Comparison of ENCODE assay signal across 22 mouse cellular contexts in genomic region chr4:149061432-149061718, GRCm38 (mm10). TPM values are rescaled to one million over a fixed set of nuclear protein-coding genes. Genes with fewer than 3 reads are reported as not detected.
A peak's percentile ranks its signal among the peaks of the same experiment; 100 is the strongest.
DNase-seq lines count a peak whose midpoint lies in the region; ATAC-seq and TF ChIP-seq lines count a peak whose summit lies in the region.
"Had no signal": no experiment of that assay in that cellular context is flagged by ENCODE, and none has a peak within 500 bp of the region (broad histone marks: within the 10 kb centered on the region; RNA-seq: fewer than 3 reads in every experiment).

No protein-coding gene starts in this region.

- TF ChIP-seq CTCF in forebrain, postnatal 0 days (IDR thresholded peaks at IDR 0.05; ENCODE audit: low read depth) = no peak

- H3K4me1 ChIP-seq in forebrain, postnatal 0 days (ENCODE audit: insufficient read depth) = 0 out of 2 replicates have a peak, but pooled peaks cover 2% of the 10 kb centered on the region
- peaks cover 41% of the 10 kb centered on the region for H3K4me1 ChIP-seq in forebrain, embryonic 16.5 days (replicated peaks; ENCODE audit: control insufficient read depth, insufficient read depth, low read length)
- H3K4me1 ChIP-seq in heart, embryonic 13.5 days = peaks cover 76% of the 10 kb centered on the region
- H3K4me1 ChIP-seq in kidney, embryonic 16.5 days (ENCODE audit: insufficient read depth, low read length) = peaks cover 53% of the 10 kb centered on the region
- peaks cover 56% of the 10 kb centered on the region for H3K4me1 ChIP-seq in neural tube, embryonic 14.5 days (ENCODE audit: control insufficient read depth, insufficient read depth, low read length)

- no peak overlapping the region for H3K9ac ChIP-seq in forebrain, postnatal 0 days
- no peak overlapping the region for H3K9ac ChIP-seq in forebrain, embryonic 16.5 days (replicated peaks; ENCODE audit: low read depth, low read length)
- 0 out of 2 replicates have a peak overlapping the region, but pooled peaks have one; percentile 33 for H3K9ac ChIP-seq in heart, embryonic 13.5 days
- no peak overlapping the region for H3K9ac ChIP-seq in kidney, embryonic 16.5 days (replicated peaks; ENCODE audit: low read length)
- H3K9ac ChIP-seq in neural tube, embryonic 14.5 days (replicated peaks; ENCODE audit: low read depth, low read length) = 0 out of 2 replicates have a peak overlapping the region, but pooled peaks have one; percentile 17
- H3K9ac ChIP-seq: embryonic facial prominence, embryonic 15.5 days; intestine, embryonic 15.5 days had no signal

- no peaks in the 10 kb centered on the region for H3K27me3 ChIP-seq in forebrain, postnatal 0 days (ENCODE audit: insufficient read depth, low read length)
- no peaks in the 10 kb centered on the region for H3K27me3 ChIP-seq in forebrain, embryonic 16.5 days (replicated peaks; ENCODE audit: control insufficient read depth, insufficient read depth, low read length)
- no peaks in the 10 kb centered on the region for H3K27me3 ChIP-seq in heart, embryonic 13.5 days (replicated peaks)
- H3K27me3 ChIP-seq in kidney, embryonic 16.5 days (ENCODE audit: insufficient read depth, low read length) = no peaks in the 10 kb centered on the region
- no peaks in the 10 kb centered on the region for H3K27me3 ChIP-seq in neural tube, embryonic 14.5 days (ENCODE audit: control insufficient read depth, insufficient read depth, low read length)
- H3K27me3 ChIP-seq: embryonic facial prominence, embryonic 15.5 days; intestine, embryonic 15.5 days had no signal

- no peak for DNase-seq in forebrain, postnatal 0 days
- no peak for DNase-seq in heart, postnatal 14 days
- no peak for DNase-seq in kidney, postnatal 14 days
- DNase-seq: adrenal gland, adult 8-10 months; adrenal gland, postnatal 36 days; cerebellum, adult 11 months; cerebellum, adult 8-10 months; embryo, embryonic 11 days; gastrocnemius, postnatal 10 days; heart, adult 2 months; kidney, adult 18-20 months had no signal

- H3K9me3 ChIP-seq in forebrain, postnatal 0 days (ENCODE audit: low read length) = no peaks in the 10 kb centered on the region
- no peaks in the 10 kb centered on the region for H3K9me3 ChIP-seq in forebrain, embryonic 16.5 days (ENCODE audit: control insufficient read depth, low read length)
- H3K9me3 ChIP-seq in heart, embryonic 13.5 days = no peaks in the 10 kb centered on the region
- no peaks in the 10 kb centered on the region for H3K9me3 ChIP-seq in kidney, embryonic 16.5 days (ENCODE audit: low read length)
- H3K9me3 ChIP-seq in neural tube, embryonic 14.5 days (ENCODE audit: control insufficient read depth, low read length) = no peaks in the 10 kb centered on the region
- H3K9me3 ChIP-seq: embryonic facial prominence, embryonic 15.5 days; forebrain, embryonic 10.5 days; hindbrain, embryonic 10.5 days; intestine, embryonic 15.5 days had no signal

- WGBS in forebrain, postnatal 0 days = 74% methylated on average over 13 of the region's 13 CpGs
- WGBS in forebrain, embryonic 16.5 days = 74% methylated on average over 13 of the region's 13 CpGs
- 54% methylated on average over 13 of the region's 13 CpGs for WGBS in heart, embryonic 13.5 days
- WGBS in kidney, embryonic 16.5 days = 70% methylated on average over 13 of the region's 13 CpGs
- whole genome bisulfite sequencing in neural tube, embryonic 14.5 days = 44% methylated on average over 13 of the region's 13 CpGs

- H3K4me3 ChIP-seq in forebrain, postnatal 0 days (ENCODE audit: low read depth, low read length) = no peak overlapping the region
- H3K4me3 ChIP-seq in forebrain, embryonic 16.5 days (replicated peaks; ENCODE audit: low read length) = no peak overlapping the region
- H3K4me3 ChIP-seq in heart, embryonic 13.5 days = no peak overlapping the region
- H3K4me3 ChIP-seq in kidney, embryonic 16.5 days (ENCODE audit: low read length) = no peak overlapping the region
- no peak overlapping the region for H3K4me3 ChIP-seq in neural tube, embryonic 14.5 days (ENCODE audit: low read depth, low read length)
- H3K4me3 ChIP-seq: embryonic facial prominence, embryonic 15.5 days; erythroblast, embryonic 14.5 days; forebrain, embryonic 10.5 days; heart, adult 2 months; hindbrain, embryonic 10.5 days; intestine, embryonic 15.5 days had no signal

- 0 out of 2 replicates have a peak, but pooled peaks have one; percentile 12 for ATAC-seq in forebrain, postnatal 0 days
- ATAC-seq in forebrain, embryonic 16.5 days = no peak
- no peak for ATAC-seq in heart, embryonic 13.5 days (ENCODE audit: extremely low read depth, insufficient number of reproducible peaks, low FRiP score, low TSS enrichment)
- ATAC-seq in kidney, embryonic 16.5 days (ENCODE audit: low FRiP score, low TSS enrichment) = 0 out of 2 replicates have a peak, but pooled peaks have one; percentile 17
- no peak; the same call in 1 of the 2 replicates for ATAC-seq in neural tube, embryonic 14.5 days (ENCODE audit: low read depth)
- ATAC-seq in activated CD4-positive, CD25-positive, alpha-beta regulatory T cell, adult 4 months = no peak
- ATAC-seq: forebrain, embryonic 14.5 days had no signal

- no peak overlapping the region for H3K27ac ChIP-seq in forebrain, postnatal 0 days (ENCODE audit: low read depth, low read length)
- H3K27ac ChIP-seq in forebrain, embryonic 16.5 days (ENCODE audit: low read length) = no peak overlapping the region
- no peak overlapping the region for H3K27ac ChIP-seq in heart, embryonic 13.5 days (replicated peaks)
- no peak overlapping the region for H3K27ac ChIP-seq in kidney, embryonic 16.5 days (ENCODE audit: low read length)
- H3K27ac ChIP-seq in neural tube, embryonic 14.5 days (ENCODE audit: low read depth, low read length) = peak overlapping the region; percentile 25; the same call in 1 of the 2 replicates
- H3K27ac ChIP-seq: embryonic facial prominence, embryonic 15.5 days; forebrain, embryonic 10.5 days; heart, adult 2 months; hindbrain, embryonic 10.5 days; intestine, embryonic 15.5 days had no signal

- H3K36me3 ChIP-seq in forebrain, postnatal 0 days (ENCODE audit: insufficient read depth) = no peaks in the 10 kb centered on the region
- H3K36me3 ChIP-seq in forebrain, embryonic 16.5 days (ENCODE audit: control insufficient read depth, insufficient read depth) = no peaks in the 10 kb centered on the region
- no peaks in the 10 kb centered on the region for H3K36me3 ChIP-seq in heart, embryonic 13.5 days
- no peaks in the 10 kb centered on the region for H3K36me3 ChIP-seq in kidney, embryonic 16.5 days (ENCODE audit: insufficient read depth, low read length)
- no peaks in the 10 kb centered on the region for H3K36me3 ChIP-seq in neural tube, embryonic 14.5 days (ENCODE audit: control insufficient read depth, insufficient read depth, low read length)
- H3K36me3 ChIP-seq: embryonic facial prominence, embryonic 15.5 days; intestine, embryonic 15.5 days had no signal

- no peak overlapping the region for H3K4me2 ChIP-seq in forebrain, postnatal 0 days (ENCODE audit: low read depth)
- no peak overlapping the region for H3K4me2 ChIP-seq in forebrain, embryonic 16.5 days (ENCODE audit: low read length)
- peak overlapping the region; percentile 39 for H3K4me2 ChIP-seq in heart, embryonic 13.5 days
- H3K4me2 ChIP-seq in kidney, embryonic 16.5 days (replicated peaks; ENCODE audit: low read depth, low read length) = no peak overlapping the region
- no peak overlapping the region for H3K4me2 ChIP-seq in neural tube, embryonic 14.5 days (ENCODE audit: low read depth, low read length)
- H3K4me2 ChIP-seq: embryonic facial prominence, embryonic 15.5 days; intestine, embryonic 15.5 days had no signal

- intact Hi-C loops in heart, postnatal 14 days (cut with DNase I) = loop anchor here (5.0 kb wide), 1 partner anchor 254 kb away; no protein-coding TSS in a partner anchor

RNA-seq across cellular contexts. Expression of gene Pex14, which starts 38.3 kb away (rescaled TPM):
- total RNA-seq in forebrain, postnatal 0 days (2014; rRNA removed) = 61.3 and 66.5 TPM in 2 replicates
- polyA plus RNA-seq in forebrain, postnatal 0 days (2015; fragmentation: Nextera tagmentation; extraction: Ambion mirVana) = 64.8 and 66.6 TPM in 2 replicates
- 53.7 and 56.9 TPM in 2 replicates for polyA plus RNA-seq in forebrain, embryonic 16.5 days (2015; fragmentation: Nextera tagmentation; extraction: Ambion mirVana)
- polyA plus RNA-seq in heart, embryonic 13.5 days (2015; fragmentation: Nextera tagmentation; extraction: Ambion mirVana) = 39.7 and 43.0 TPM in 2 replicates
- total RNA-seq in heart, postnatal 14 days (2021) = 10 to 100 TPM; 20.5 to 21.7 TPM
- polyA plus RNA-seq in kidney, embryonic 16.5 days (2015; fragmentation: Nextera tagmentation; extraction: Ambion mirVana) = 65.0 and 67.3 TPM in 2 replicates
- polyA plus RNA-seq in neural tube, embryonic 14.5 days (2014; fragmentation: Nextera tagmentation; extraction: Ambion mirVana) = 40.9 and 44.4 TPM in 2 replicates
- 10 to 100 TPM; 11.9 to 17.9 TPM for polyA plus RNA-seq in activated CD4-positive, CD25-positive, alpha-beta regulatory T cell, adult 4 months (2017; shearing (Covaris generic))

RNA-seq across cellular contexts. Expression of gene Dffa, which starts 42.6 kb away (rescaled TPM):
- total RNA-seq in forebrain, postnatal 0 days (2014; rRNA removed) = 18.0 and 20.2 TPM in 2 replicates
- polyA plus RNA-seq in forebrain, postnatal 0 days (2015; fragmentation: Nextera tagmentation; extraction: Ambion mirVana) = 22.3 and 24.3 TPM in 2 replicates
- polyA plus RNA-seq in forebrain, embryonic 16.5 days (2015; fragmentation: Nextera tagmentation; extraction: Ambion mirVana) = 24.0 and 26.3 TPM in 2 replicates
- 31.2 and 33.5 TPM in 2 replicates for polyA plus RNA-seq in heart, embryonic 13.5 days (2015; fragmentation: Nextera tagmentation; extraction: Ambion mirVana)
- 10 to 100 TPM; 33.5 to 39.0 TPM for total RNA-seq in heart, postnatal 14 days (2021)
- 39.0 and 40.2 TPM in 2 replicates for polyA plus RNA-seq in kidney, embryonic 16.5 days (2015; fragmentation: Nextera tagmentation; extraction: Ambion mirVana)
- polyA plus RNA-seq in neural tube, embryonic 14.5 days (2014; fragmentation: Nextera tagmentation; extraction: Ambion mirVana) = 23.8 and 28.0 TPM in 2 replicates
- 10 to 100 TPM; 26.0 to 32.4 TPM for polyA plus RNA-seq in activated CD4-positive, CD25-positive, alpha-beta regulatory T cell, adult 4 months (2017; shearing (Covaris generic))

Comparison
In these comparisons a context has a peak if more than half of its experiments do, and no peak if none do; other contexts are left out.
1. ATAC-seq: peak in forebrain, postnatal 0 days (single experiment) and kidney, embryonic 16.5 days (single experiment); none in forebrain, embryonic 16.5 days (single experiment), heart, embryonic 13.5 days (single experiment), neural tube, embryonic 14.5 days (single experiment) and activated CD4-positive, CD25-positive, alpha-beta regulatory T cell, adult 4 months (single experiment).
2. H3K9ac ChIP-seq: peak in heart, embryonic 13.5 days (single experiment) and neural tube, embryonic 14.5 days (single experiment); none in forebrain, postnatal 0 days (single experiment), forebrain, embryonic 16.5 days (single experiment) and kidney, embryonic 16.5 days (single experiment).